Mouse (Mus musculus) limb, embryonic 15.5 days (tissue): ENCODE measurements around the gene Gna14. TPM values are rescaled to one million over a fixed set of nuclear protein-coding genes. Genes with fewer than 3 reads are reported as not detected.

ENCODE experiments used
- ATAC-seq: fragments of 200-750 bp; cut with Nextera tagmentation; 2 replicates; pipeline ENCODE4 v1.8.0; 2017; ENCODE audit warnings: low read depth, moderate TSS enrichment; ENCODE audit not compliant: insufficient number of reproducible peaks, low FRiP score, low TSS enrichment
- H3K27ac ChIP-seq: fragments of 300-500 bp; sonication (generic); 2 replicates; pipeline ENCODE4 v1.5.1; 2015; ENCODE audit warnings: moderate library complexity, mild to moderate bottlenecking, inconsistent platforms
- H3K27me3 ChIP-seq: fragments of 300-500 bp; sonication (generic); 2 replicates; pipeline ENCODE4 v1.6.1; 2015; ENCODE audit warnings: inconsistent platforms
- H3K36me3 ChIP-seq: fragments of 300-500 bp; sonication (generic); 2 replicates; pipeline ENCODE4 v1.6.1; 2015; ENCODE audit warnings: inconsistent platforms
- H3K4me1 ChIP-seq: fragments of 300-500 bp; sonication (generic); 2 replicates; pipeline ENCODE4 v1.6.1; 2015; ENCODE audit warnings: inconsistent platforms
- H3K4me2 ChIP-seq: fragments of 300-500 bp; sonication (generic); 2 replicates; pipeline ENCODE4 v1.6.1; 2015; ENCODE audit warnings: mild to moderate bottlenecking, inconsistent platforms
- H3K4me3 ChIP-seq: fragments of 300-500 bp; sonication (generic); 2 replicates; pipeline ENCODE4 v1.5.1; 2015; ENCODE audit warnings: mild to moderate bottlenecking, inconsistent platforms
- H3K9ac ChIP-seq: fragments of 300-500 bp; sonication (generic); 2 replicates; pipeline ENCODE4 v1.6.1; 2015; ENCODE audit warnings: inconsistent platforms
- H3K9me3 ChIP-seq: fragments of 300-500 bp; sonication (generic); 2 replicates; pipeline ENCODE4 v1.6.1; 2016; ENCODE audit warnings: inconsistent platforms
- WGBS: fragments of 180-500 bp; shearing (Covaris S2); methylation state at CpG from one replicate; pipeline ENCODE4 v1.1.7; 2015; 5-methylcytosine and 5-hydroxymethylcytosine counted together
- polyA plus RNA-seq: library from polyadenylated mRNA; unstranded; fragments of >200 nt; fragmentation: Nextera tagmentation; extraction: Ambion mirVana; gene quantifications from 2 replicates; pipeline ENCODE4 v1.2.1, GENCODE M21; 2015

Gna14 gene
- polyA plus RNA-seq, 1 experiment from 2014 or later, result 7.2 TPM

DNA sequence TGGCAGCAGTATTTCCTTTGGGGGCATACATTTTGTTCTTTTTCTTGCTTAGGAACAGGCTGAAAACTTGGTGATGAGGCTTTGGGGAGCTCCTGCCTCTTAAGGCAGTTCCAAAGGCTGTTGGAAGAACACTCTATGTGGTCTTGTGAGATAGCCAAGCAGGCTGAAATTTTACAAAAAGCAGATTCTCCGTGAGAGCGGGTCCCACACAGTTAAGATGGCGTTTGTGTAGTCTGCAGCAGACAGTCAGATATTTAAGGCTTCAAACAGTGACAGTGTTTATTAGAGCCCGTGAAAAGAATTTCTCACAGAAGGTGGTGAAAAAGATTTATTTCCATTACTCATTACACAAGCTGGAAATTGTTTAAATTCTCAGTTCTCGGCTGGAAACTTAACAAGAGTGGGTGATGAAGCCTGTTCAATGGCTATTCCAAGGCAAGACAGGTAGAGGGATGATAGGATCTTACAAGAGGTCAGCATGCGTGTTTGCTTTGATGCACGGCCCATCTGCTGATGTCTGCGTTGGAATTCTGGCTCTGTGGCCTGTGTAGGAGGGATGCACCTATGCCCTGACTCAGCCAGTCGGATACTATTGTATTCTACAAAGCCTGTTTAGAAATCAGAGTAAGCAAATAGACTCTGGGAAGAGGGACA, 123.8 kb downstream of the Gna14 start:
- WGBS, result 63% methylated on average over 9 of the region's 9 CpGs
- H3K9me3 ChIP-seq, result no peaks in the 10 kb centered on the region
- no peaks in the 10 kb centered on the region for H3K36me3 ChIP-seq
- no peak overlapping the region for H3K4me3 ChIP-seq
- H3K27me3 ChIP-seq, result no peaks in the 10 kb centered on the region
- H3K9ac ChIP-seq, result no peak overlapping the region
- H3K27ac ChIP-seq, result peak overlapping the region; percentile 67
- H3K4me1 ChIP-seq, result peaks cover 20% of the 10 kb centered on the region
- no peak overlapping the region for H3K4me2 ChIP-seq
- ATAC-seq, result no peak

GRCm38 (mm10) chr19:16562676-16563075, 127.1 kb downstream of the Gna14 start:
- no peak overlapping the region for H3K4me2 ChIP-seq
- H3K36me3 ChIP-seq, result no peaks in the 10 kb centered on the region
- no peak overlapping the region for H3K27ac ChIP-seq
- H3K9ac ChIP-seq, result no peak overlapping the region
- no peaks in the 10 kb centered on the region for H3K9me3 ChIP-seq
- peaks cover 9% of the 10 kb centered on the region; the same call in 1 of the 2 replicates for H3K4me1 ChIP-seq
- no peaks in the 10 kb centered on the region for H3K27me3 ChIP-seq
- no peak overlapping the region for H3K4me3 ChIP-seq
- 62% methylated on average over 6 of the region's 6 CpGs for WGBS
- ATAC-seq, result no peak

DNA sequence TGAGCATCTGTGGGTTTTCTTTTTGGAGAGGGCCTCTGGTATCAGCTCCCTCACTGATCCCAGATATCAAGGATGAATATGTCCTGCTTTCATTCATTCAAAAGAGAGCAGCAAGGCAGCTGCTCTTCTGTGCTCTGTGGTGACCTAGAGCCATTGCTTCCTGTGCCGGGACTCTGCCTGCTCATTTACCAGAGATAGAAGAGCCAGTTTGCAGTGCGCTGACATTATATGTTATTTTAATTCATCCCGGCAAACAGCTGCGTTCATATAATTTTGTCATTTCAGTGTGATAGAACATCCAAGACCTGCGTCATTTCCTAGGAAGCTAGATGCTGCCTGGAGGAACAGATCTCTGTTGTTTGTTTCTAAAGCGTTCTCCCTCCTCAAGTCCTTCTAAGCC, 141.2 kb downstream of the Gna14 start:
- no peak for ATAC-seq
- Histone ChIP-seq H3K9me3 (no peaks in the 10 kb centered on the region), H3K27ac (no peak overlapping the region), H3K4me3 (no peak overlapping the region), H3K27me3 (no peaks in the 10 kb centered on the region), H3K36me3 (no peaks in the 10 kb centered on the region), H3K4me1 (no peaks in the 10 kb centered on the region), H3K9ac (no peak overlapping the region), H3K4me2 (no peak overlapping the region)
- WGBS, result 92% methylated on average over 6 of the region's 6 CpGs

- H3K9ac ChIP-seq, result no peak overlapping the region
- ATAC-seq, result no peak
- H3K27ac ChIP-seq, result no peak overlapping the region
- H3K4me2 ChIP-seq, result no peak overlapping the region
- no peak overlapping the region for H3K4me3 ChIP-seq
- peaks cover 5% of the 10 kb centered on the region; the same call in 1 of the 2 replicates for H3K4me1 ChIP-seq
- H3K9me3 ChIP-seq, result no peaks in the 10 kb centered on the region
- H3K36me3 ChIP-seq, result no peaks in the 10 kb centered on the region
- no peaks in the 10 kb centered on the region for H3K27me3 ChIP-seq
- 49% methylated on average over 7 of the region's 7 CpGs for WGBS
These were observed 144.2 kb downstream of the Gna14 start for GRCm38 (mm10) chr19:16579656-16580260.

- Histone ChIP-seq H3K27ac (no peak overlapping the region), H3K4me2 (no peak overlapping the region), H3K27me3 (no peaks in the 10 kb centered on the region), H3K4me1 (peaks cover 5% of the 10 kb centered on the region; the same call in 1 of the 2 replicates), H3K9me3 (no peaks in the 10 kb centered on the region), H3K4me3 (no peak overlapping the region), H3K36me3 (no peaks in the 10 kb centered on the region), H3K9ac (no peak overlapping the region)
- ATAC-seq, result no peak
- WGBS, result 85% methylated on average over 8 of the region's 8 CpGs
These were observed 144.9 kb downstream of the Gna14 start for GRCm38 (mm10) chr19:16580501-16580900.

DNA sequence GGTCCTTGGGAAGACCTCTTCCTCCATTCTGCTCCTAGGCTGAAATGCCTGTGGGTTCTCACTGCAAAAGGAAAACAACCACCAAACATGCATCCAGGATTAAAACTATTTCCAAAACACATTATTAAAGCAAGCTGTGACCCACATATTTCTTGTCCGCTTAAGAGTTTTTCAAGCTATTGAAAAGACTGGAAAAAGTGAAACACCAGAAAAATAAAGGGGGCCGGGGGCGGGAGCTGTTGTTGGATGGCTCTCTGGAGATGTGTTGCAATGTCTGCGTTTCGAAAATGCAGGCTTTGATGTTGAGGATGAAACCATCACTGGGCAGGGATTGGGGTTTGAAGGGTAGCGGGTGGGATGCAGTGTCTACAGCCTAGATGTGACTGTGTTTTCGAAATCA, 149.0 kb downstream of the Gna14 start:
- no peak overlapping the region for H3K27ac ChIP-seq

GRCm38 (mm10) chr19:16585379-16585778, 149.8 kb downstream of the Gna14 start:
- Histone ChIP-seq H3K4me2 (no peak overlapping the region), H3K4me3 (no peak overlapping the region), H3K36me3 (no peaks in the 10 kb centered on the region), H3K9me3 (no peaks in the 10 kb centered on the region), H3K27me3 (no peaks in the 10 kb centered on the region), H3K4me1 (peaks cover 5% of the 10 kb centered on the region; the same call in 1 of the 2 replicates), H3K27ac (no peak overlapping the region), H3K9ac (no peak overlapping the region)
- 6% methylated on average over 3 of the region's 3 CpGs for WGBS
- ATAC-seq, result no peak

More for the DNA sequence above, 149.0 kb downstream of the Gna14 start:
- peaks cover 5% of the 10 kb centered on the region; the same call in 1 of the 2 replicates for H3K4me1 ChIP-seq
- H3K36me3 ChIP-seq, result no peaks in the 10 kb centered on the region
- no peak overlapping the region for H3K4me3 ChIP-seq
- no peaks in the 10 kb centered on the region for H3K9me3 ChIP-seq
- no peak overlapping the region for H3K4me2 ChIP-seq
- 70% methylated on average over 7 of the region's 7 CpGs for WGBS
- H3K27me3 ChIP-seq, result no peaks in the 10 kb centered on the region
- H3K9ac ChIP-seq, result no peak overlapping the region
- ATAC-seq, result no peak

- Histone ChIP-seq H3K9me3 (no peaks in the 10 kb centered on the region), H3K4me2 (no peak overlapping the region), H3K36me3 (no peaks in the 10 kb centered on the region), H3K27ac (no peak overlapping the region), H3K27me3 (no peaks in the 10 kb centered on the region), H3K4me3 (no peak overlapping the region), H3K9ac (no peak overlapping the region), H3K4me1 (no peaks in the 10 kb centered on the region; the same call in 1 of the 2 replicates)
- WGBS, result 82% methylated on average over 7 of the region's 7 CpGs
- no peak for ATAC-seq
These were observed 157.9 kb downstream of the Gna14 start for GRCm38 (mm10) chr19:16593256-16593974.

GRCm38 (mm10) chr19:16593975-16594317, 158.4 kb downstream of the Gna14 start:
- no peak for ATAC-seq
- H3K4me3 ChIP-seq, result no peak overlapping the region
- no peak overlapping the region for H3K9ac ChIP-seq
- H3K36me3 ChIP-seq, result no peaks in the 10 kb centered on the region
- no peak overlapping the region for H3K4me2 ChIP-seq
- peaks cover 5% of the 10 kb centered on the region for H3K4me1 ChIP-seq
- no peaks in the 10 kb centered on the region for H3K9me3 ChIP-seq
- no peak overlapping the region for H3K27ac ChIP-seq
- H3K27me3 ChIP-seq, result no peaks in the 10 kb centered on the region

- Histone ChIP-seq H3K4me2 (no peak overlapping the region), H3K36me3 (no peaks in the 10 kb centered on the region), H3K9me3 (no peaks in the 10 kb centered on the region), H3K9ac (no peak overlapping the region), H3K27me3 (no peaks in the 10 kb centered on the region), H3K4me3 (no peak overlapping the region), H3K4me1 (peaks cover 8% of the 10 kb centered on the region), H3K27ac (no peak overlapping the region)
- WGBS, result 74% methylated on average over 6 of the region's 6 CpGs
- no peak for ATAC-seq
These were observed 161.7 kb downstream of the Gna14 start for GRCm38 (mm10) chr19:16597216-16597615.

- Histone ChIP-seq H3K27ac (no peak overlapping the region), H3K4me1 (peaks cover 8% of the 10 kb centered on the region), H3K27me3 (no peaks in the 10 kb centered on the region), H3K4me2 (no peak overlapping the region; the same call in 1 of the 2 replicates), H3K4me3 (no peak overlapping the region), H3K36me3 (no peaks in the 10 kb centered on the region), H3K9me3 (no peaks in the 10 kb centered on the region), H3K9ac (no peak overlapping the region)
- ATAC-seq, result peak; percentile 57; the same call in 1 of the 2 replicates
- 27% methylated on average over 11 of the region's 11 CpGs for WGBS
These were observed 163.2 kb downstream of the Gna14 start for GRCm38 (mm10) chr19:16598653-16599297.
